Mouse (Mus musculus) myocyte (in vitro differentiated cells): Measurements from ENCODE around the gene Nutm1. TPM values are rescaled to one million over a fixed set of nuclear protein-coding genes. Genes with fewer than 3 reads are reported as not detected.

Experiments used
- H3K27me3 ChIP-seq: one replicate; pipeline ENCODE4 v1.6.1; 2011; ENCODE audit not compliant: control insufficient read depth, insufficient read depth, insufficient read length
- H3K36me3 ChIP-seq: one replicate; pipeline ENCODE4 v1.6.1; 2011; ENCODE audit not compliant: control insufficient read depth, insufficient read depth
- H3K4me2 ChIP-seq: one replicate; pipeline ENCODE4 v1.6.1; 2011; ENCODE audit warnings: low read depth, control low read depth
- H3K4me3 ChIP-seq: one replicate; pipeline ENCODE4 v1.5.1; 2011; ENCODE audit warnings: mild to moderate bottlenecking, control low read depth, moderate library complexity
- H3K79me2 ChIP-seq: one replicate; pipeline ENCODE4 v1.6.1; 2011; ENCODE audit not compliant: control insufficient read depth, insufficient read depth
- H3ac ChIP-seq: one replicate; pipeline ENCODE4 v1.6.1; 2011; ENCODE audit not compliant: control insufficient read depth, insufficient read length
- CEBPB ChIP-seq: IDR thresholded peaks from 2 replicates; pipeline ENCODE4 v1.6.1; 2011; ENCODE audit warnings: mild to moderate bottlenecking, moderate library complexity; ENCODE audit not compliant: poor library complexity, insufficient read depth, severe bottlenecking
- E2F4 ChIP-seq: IDR thresholded peaks from one replicate; pipeline ENCODE4 v1.6.1; 2011; ENCODE audit warnings: mild to moderate bottlenecking, control low read depth, moderate library complexity; ENCODE audit not compliant: insufficient read depth
- MAX ChIP-seq: IDR thresholded peaks from one replicate; pipeline ENCODE4 v1.6.1; 2011; ENCODE audit warnings: low read depth, mild to moderate bottlenecking, control low read depth
- MYOD1 ChIP-seq, 3 experiments: IDR thresholded peaks; one replicate each; pipeline ENCODE4 v1.6.1; 2011; ENCODE audit warnings: control low read depth in 2 of 3, low read depth in 2 of 3, mild to moderate bottlenecking in 2 of 3, moderate library complexity in 1 of 3; ENCODE audit not compliant: insufficient read length in 2 of 3, control insufficient read depth in 1 of 3
- MYOG ChIP-seq, 3 experiments: IDR thresholded peaks; one replicate each; pipeline ENCODE4 v1.6.1; 2011; ENCODE audit warnings: control low read depth in 2 of 3, low read depth in 2 of 3, mild to moderate bottlenecking in 2 of 3; ENCODE audit not compliant: insufficient read length in 2 of 3, control insufficient read depth in 1 of 3, insufficient read depth in 1 of 3
- POLR2A ChIP-seq: IDR thresholded peaks from one replicate; pipeline ENCODE4 v1.6.1; 2011; ENCODE audit warnings: low read depth, mild to moderate bottlenecking, control low read depth, moderate library complexity; ENCODE audit not compliant: insufficient read length
- POLR2AphosphoS2 ChIP-seq: IDR thresholded peaks from one replicate; pipeline ENCODE4 v1.6.1; 2011; ENCODE audit warnings: low read depth, control low read depth; ENCODE audit not compliant: insufficient read length
- REST ChIP-seq: IDR thresholded peaks from one replicate; pipeline ENCODE4 v1.6.1; 2011; ENCODE audit warnings: mild to moderate bottlenecking, control low read depth, moderate library complexity; ENCODE audit not compliant: insufficient read depth, insufficient read length
- SRF ChIP-seq: IDR thresholded peaks from one replicate; pipeline ENCODE4 v1.6.1; 2011; ENCODE audit warnings: low read depth; ENCODE audit not compliant: control insufficient read depth, insufficient read length
- TCF12 ChIP-seq: IDR thresholded peaks from one replicate; pipeline ENCODE4 v1.6.1; 2011; ENCODE audit warnings: mild to moderate bottlenecking, control low read depth; ENCODE audit not compliant: poor library complexity, insufficient read depth, severe bottlenecking
- TCF3 ChIP-seq: IDR thresholded peaks from one replicate; pipeline ENCODE4 v1.6.1; 2011; ENCODE audit warnings: low read depth, control low read depth; ENCODE audit not compliant: insufficient read length
- USF1 ChIP-seq: IDR thresholded peaks from one replicate; pipeline ENCODE4 v1.6.1; 2011; ENCODE audit warnings: low read depth, mild to moderate bottlenecking, control low read depth, moderate library complexity
- polyA plus RNA-seq: library from polyadenylated mRNA; unstranded; fragments of >200 nt; fragmentation: generic; extraction: Trizol; gene quantifications from one replicate; pipeline ENCODE4 v1.2.1, GENCODE M21; 2012; ENCODE audit warnings: missing spikeins

Gene Nutm1
- polyA plus RNA-seq, 1 experiment = not detected

DNA sequence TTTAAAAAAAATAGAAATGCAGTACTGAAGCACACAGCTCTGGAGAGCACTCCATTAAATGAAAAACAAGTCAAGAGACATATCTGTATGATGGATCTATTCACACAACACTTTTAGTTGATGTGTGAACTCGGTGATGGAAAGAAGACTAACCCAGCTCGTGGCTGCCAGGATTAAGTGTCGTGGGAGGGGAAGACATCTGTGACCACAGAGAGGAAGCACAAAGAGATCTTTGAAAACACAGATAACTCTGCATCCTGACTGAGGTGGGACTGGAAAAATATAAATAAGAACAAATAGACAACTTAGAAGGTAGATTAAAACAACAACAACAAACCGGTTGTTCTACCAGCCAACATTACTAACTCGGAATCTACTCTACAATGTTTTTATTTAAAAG is 36.5 kb downstream of the Nutm1 start:
- H3ac ChIP-seq = no peak overlapping the region
- no peaks in the 10 kb centered on the region for H3K27me3 ChIP-seq
- H3K4me3 ChIP-seq = no peak overlapping the region
- H3K79me2 ChIP-seq = no peaks in the 10 kb centered on the region
- TF ChIP-seq E2F4 = no peak
- no peaks in the 10 kb centered on the region for H3K36me3 ChIP-seq
- no peak overlapping the region for H3K4me2 ChIP-seq

DNA sequence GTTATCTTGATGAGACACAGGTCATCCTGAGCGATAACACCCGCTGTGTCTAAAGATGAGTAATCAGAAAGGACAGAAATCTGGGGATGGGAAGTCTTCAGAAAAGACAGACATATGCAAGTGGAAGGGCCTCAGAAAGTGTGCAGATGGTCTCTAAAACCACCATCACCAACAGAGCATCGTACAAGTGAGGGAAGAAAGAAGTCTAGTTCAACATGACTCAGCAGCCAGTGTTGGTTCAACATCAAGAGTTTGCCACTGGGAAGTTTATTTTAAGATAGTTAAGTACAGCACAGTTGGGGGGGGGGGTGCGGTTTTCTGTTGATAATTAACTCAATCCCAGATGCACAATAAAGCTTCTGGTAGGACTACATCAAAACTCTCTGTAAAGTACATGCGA is 38.2 kb downstream of the Nutm1 start:
- H3K79me2 ChIP-seq = no peaks in the 10 kb centered on the region
- no peak overlapping the region for H3ac ChIP-seq
- H3K4me2 ChIP-seq = no peak overlapping the region
- TF ChIP-seq MYOD1 (IDR thresholded peaks at IDR 0.05; ENCODE audit: control insufficient read depth in 1 of 3, insufficient read length in 2 of 3, low read depth in 2 of 3) (peak in 1 of 3 experiments; percentile 1), POLR2AphosphoS2 (no peak)
- no peaks in the 10 kb centered on the region for H3K27me3 ChIP-seq
- no peaks in the 10 kb centered on the region for H3K36me3 ChIP-seq
- no peak overlapping the region for H3K4me3 ChIP-seq

DNA sequence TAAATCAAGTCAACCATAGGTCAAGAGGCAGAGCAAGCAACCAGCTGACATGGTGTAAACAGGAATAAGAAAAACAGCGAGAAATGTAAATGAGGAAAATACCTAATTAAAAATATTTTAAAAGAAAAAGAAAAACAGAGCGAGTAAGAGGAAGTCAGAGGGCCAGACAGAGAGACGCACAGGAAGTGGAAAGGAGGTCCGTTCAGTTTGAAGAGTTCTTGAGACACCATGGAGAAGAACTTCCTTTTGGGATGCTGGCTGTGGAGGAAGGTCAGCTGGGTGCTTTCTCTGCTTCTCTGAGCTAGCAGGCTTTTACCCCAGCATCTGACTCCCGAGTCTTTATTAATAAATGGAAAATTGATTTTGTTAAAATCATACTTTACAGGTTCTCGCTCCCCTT is 41.5 kb downstream of the Nutm1 start:
- Histone ChIP-seq H3K4me2 (no peak overlapping the region), H3K79me2 (no peaks in the 10 kb centered on the region), H3K27me3 (no peaks in the 10 kb centered on the region), H3ac (no peak overlapping the region), H3K4me3 (no peak overlapping the region), H3K36me3 (no peaks in the 10 kb centered on the region)
- TF ChIP-seq MAX (no peak), USF1 (no peak), POLR2AphosphoS2 (no peak), MYOG (IDR thresholded peaks at IDR 0.05; ENCODE audit: control insufficient read depth in 1 of 3, insufficient read depth in 1 of 3, insufficient read length in 2 of 3, low read depth in 2 of 3) (no peak), E2F4 (no peak), TCF12 (no peak), TCF3 (no peak), SRF (no peak), CEBPB (no peak), POLR2A (no peak), REST (no peak), MYOD1 (IDR thresholded peaks at IDR 0.05; ENCODE audit: control insufficient read depth in 1 of 3, insufficient read length in 2 of 3, low read depth in 2 of 3) (no peak)

DNA sequence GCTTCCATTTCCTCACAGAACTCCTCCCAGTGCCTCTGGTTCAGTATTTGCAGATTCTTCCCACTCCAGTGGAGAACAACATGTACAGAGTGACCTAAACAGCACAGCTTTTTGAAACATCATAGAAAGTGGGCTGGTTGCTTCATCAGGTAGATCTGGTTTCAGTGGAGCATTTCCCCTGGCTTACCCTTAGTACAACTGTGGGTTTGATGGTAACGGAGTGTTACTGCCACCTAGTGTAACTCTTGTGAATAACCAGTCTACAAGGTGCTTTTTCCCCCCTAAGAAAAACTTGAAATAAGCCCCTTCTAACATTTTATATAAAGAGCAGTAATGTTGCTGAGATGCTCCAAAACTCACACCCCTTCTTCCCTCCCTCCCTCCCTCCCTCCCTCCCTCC is 43.1 kb downstream of the Nutm1 start:
- peaks cover 5% of the 10 kb centered on the region for H3K27me3 ChIP-seq
- TF ChIP-seq USF1 = no peak
- TF ChIP-seq POLR2AphosphoS2 = no peak
- TF ChIP-seq CEBPB = no peak
- no peak for TF ChIP-seq MYOD1 (IDR thresholded peaks at IDR 0.05; ENCODE audit: control insufficient read depth in 1 of 3, insufficient read length in 2 of 3, low read depth in 2 of 3)
- TF ChIP-seq MYOG (IDR thresholded peaks at IDR 0.05; ENCODE audit: control insufficient read depth in 1 of 3, insufficient read depth in 1 of 3, insufficient read length in 2 of 3, low read depth in 2 of 3) = no peak
- no peak for TF ChIP-seq SRF
- TF ChIP-seq E2F4 = no peak
- no peak for TF ChIP-seq TCF3
- no peak for TF ChIP-seq REST
- no peak for TF ChIP-seq MAX
- TF ChIP-seq TCF12 = no peak
- TF ChIP-seq POLR2A = no peak
- H3K4me3 ChIP-seq = no peak overlapping the region
- H3K4me2 ChIP-seq = no peak overlapping the region
- no peaks in the 10 kb centered on the region for H3K36me3 ChIP-seq
- H3ac ChIP-seq = no peak overlapping the region
- no peaks in the 10 kb centered on the region for H3K79me2 ChIP-seq

DNA sequence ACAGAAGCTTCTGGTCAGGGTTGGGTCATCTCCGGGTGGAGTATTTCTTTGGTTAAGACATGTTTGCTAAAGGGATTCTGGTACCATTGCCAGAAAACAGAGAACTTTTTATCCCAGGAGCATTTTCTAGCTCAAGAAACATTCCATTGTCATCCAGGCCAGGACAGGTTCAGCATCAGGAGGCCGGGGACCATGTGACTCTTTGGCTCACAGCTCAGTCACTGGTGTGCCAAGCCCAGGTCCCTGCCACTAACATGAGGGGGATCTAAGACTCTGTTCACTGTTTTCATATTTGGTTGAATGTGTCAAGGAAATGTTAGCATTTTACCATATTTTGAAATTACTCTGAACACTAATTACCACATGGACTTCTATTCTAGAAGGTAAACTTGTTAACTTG is 48.4 kb downstream of the Nutm1 start:
- no peak overlapping the region for H3K4me3 ChIP-seq
- no peaks in the 10 kb centered on the region for H3K36me3 ChIP-seq
- TF ChIP-seq REST (no peak), CEBPB (no peak), MAX (no peak)
- H3K79me2 ChIP-seq = no peaks in the 10 kb centered on the region
- H3ac ChIP-seq = no peak overlapping the region
- peaks cover 5% of the 10 kb centered on the region for H3K27me3 ChIP-seq
- no peak overlapping the region for H3K4me2 ChIP-seq

DNA sequence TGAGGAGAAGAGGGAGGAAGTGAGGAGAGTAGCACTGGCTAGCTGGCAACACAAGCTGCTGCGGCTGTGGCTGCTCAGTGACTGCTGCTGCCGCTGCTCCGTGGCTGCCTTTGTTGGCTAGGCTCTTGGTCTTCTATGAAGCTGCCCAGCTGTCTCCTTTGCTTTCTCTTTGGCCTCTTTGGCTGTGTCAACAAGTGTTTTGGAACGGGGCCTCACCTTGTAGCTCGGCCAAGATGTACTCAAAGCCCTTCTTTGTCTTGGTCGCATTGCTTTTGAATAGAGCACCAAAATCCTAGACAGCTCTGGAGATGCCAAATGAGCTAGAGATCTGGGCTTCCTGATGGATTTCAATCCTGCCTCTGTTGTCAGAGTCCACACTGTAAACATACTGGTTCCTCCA is 48.9 kb downstream of the Nutm1 start:
- Histone ChIP-seq H3ac (no peak overlapping the region), H3K27me3 (peaks cover 5% of the 10 kb centered on the region), H3K4me2 (no peak overlapping the region), H3K4me3 (no peak overlapping the region), H3K36me3 (no peaks in the 10 kb centered on the region), H3K79me2 (no peaks in the 10 kb centered on the region)
- TF ChIP-seq TCF3 = no peak
- no peak for TF ChIP-seq TCF12
- no peak for TF ChIP-seq POLR2AphosphoS2
- TF ChIP-seq REST = no peak
- TF ChIP-seq MAX = no peak
- no peak for TF ChIP-seq MYOG (IDR thresholded peaks at IDR 0.05; ENCODE audit: control insufficient read depth in 1 of 3, insufficient read depth in 1 of 3, insufficient read length in 2 of 3, low read depth in 2 of 3)
- no peak for TF ChIP-seq CEBPB
- TF ChIP-seq POLR2A = no peak
- no peak for TF ChIP-seq SRF
